Mouse (Mus musculus): ENCODE data around the gene Gps1. TPM values are rescaled to one million over a fixed set of nuclear protein-coding genes. Genes with fewer than 3 reads are reported as not detected.

The Gps1 gene
- polyA plus RNA-seq (2021; fragmentation: Nextera tagmentation): 203 and 262 TPM in 2 replicates
- long read RNA-seq, experiment 1, transcript Gps1-208 (14 exons, 1,843 nt): minor isoform, 80 of 1,691 reads
- long read RNA-seq, experiment 1, transcript Gps1-202 (14 exons, 1,827 nt): major isoform, 1,116 of 1,691 reads
- long read RNA-seq, experiment 1, transcript Gps1-207 (14 exons, 2,000 nt): minor isoform, 185 of 1,691 reads
- long read RNA-seq, experiment 1, transcript Gps1-201 (13 exons, 1,925 nt): minor isoform, 135 of 1,691 reads
- long read RNA-seq, experiment 1, partial matches to known transcripts: 94 of 1,691 reads
- long read RNA-seq, experiment 1, other reads (novel, unspliced or antisense): 81 of 1,691 reads
- long read RNA-seq, experiment 2, transcript Gps1-202 (14 exons, 1,827 nt): major isoform, 233 of 364 reads
- long read RNA-seq, experiment 2, transcript Gps1-207 (14 exons, 2,000 nt): minor isoform, 33 of 364 reads
- long read RNA-seq, experiment 2, transcript Gps1-201 (13 exons, 1,925 nt): minor isoform, 18 of 364 reads
- long read RNA-seq, experiment 2, transcript Gps1-208 (14 exons, 1,843 nt): minor isoform, 14 of 364 reads
- long read RNA-seq, experiment 2, partial matches to known transcripts: 54 of 364 reads
- long read RNA-seq, experiment 2, other reads (novel, unspliced or antisense): 12 of 364 reads

DNA sequence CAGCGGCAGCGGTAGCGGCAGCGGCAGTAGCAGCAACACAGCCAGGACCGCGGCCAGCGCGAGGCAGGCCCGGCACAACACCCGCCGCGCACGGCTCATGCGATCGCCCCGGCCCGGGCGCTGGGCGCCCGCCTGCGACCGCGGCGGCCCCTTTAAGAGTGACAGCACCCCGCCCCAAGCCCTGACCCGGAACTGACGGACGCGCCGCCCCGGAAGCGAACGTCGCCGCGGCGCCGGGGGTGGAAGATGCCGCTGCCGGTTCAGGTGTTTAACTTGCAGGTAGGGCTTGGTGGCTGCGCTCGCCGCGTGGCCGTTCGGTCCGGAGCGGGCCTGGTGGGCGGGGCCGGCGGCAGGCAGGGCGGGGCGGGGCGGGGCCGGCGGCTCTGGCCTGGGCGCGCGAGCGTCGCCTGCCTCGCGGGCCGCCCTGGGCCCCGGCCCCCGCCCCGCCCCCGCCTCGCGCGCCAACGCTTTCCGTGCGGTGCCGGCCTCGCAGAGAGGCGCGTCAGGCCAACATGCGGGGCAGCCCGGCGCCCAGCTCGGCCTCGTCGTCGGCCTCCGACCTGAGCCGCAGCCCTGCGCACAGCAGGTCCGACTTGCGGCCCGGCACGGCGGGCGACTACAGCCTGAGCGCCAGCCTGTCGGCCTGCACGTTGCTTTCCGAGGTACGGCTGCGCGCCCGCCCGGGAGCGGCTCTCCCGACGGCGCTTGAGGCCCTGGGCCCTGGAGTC lies at the start of gene Gps1, which contains the start of gene Rfng:
Gene Gps1, plus strand, starts transcription at position 209 of the 728 bp plus-strand sequence.
Gene Rfng, minus strand, starts transcription at position 144 of the 728 bp plus-strand sequence.

DNA sequence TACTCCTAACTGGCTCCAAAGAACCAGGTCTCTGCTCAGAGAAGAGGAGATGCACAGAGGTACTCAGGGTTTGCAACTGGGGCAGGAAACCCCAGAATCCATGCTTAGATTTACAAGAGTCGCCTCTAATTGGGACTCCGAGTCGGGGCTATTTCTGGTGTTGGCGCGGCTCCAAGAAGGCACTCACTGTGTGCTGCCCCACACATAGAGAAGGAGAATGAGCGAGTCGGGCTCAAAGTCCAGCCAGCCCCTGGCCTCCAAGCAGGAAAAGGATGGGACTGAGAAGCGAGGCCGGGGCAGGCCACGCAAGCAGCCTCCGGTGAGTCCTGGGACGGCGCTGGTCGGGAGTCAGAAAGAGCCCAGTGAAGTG lies 21.4 kb upstream of the Gps1 start, which contains the start of gene Hmga1b:
Gene Hmga1b, plus strand, starts transcription at position 123 of the 370 bp plus-strand sequence.

DNA sequence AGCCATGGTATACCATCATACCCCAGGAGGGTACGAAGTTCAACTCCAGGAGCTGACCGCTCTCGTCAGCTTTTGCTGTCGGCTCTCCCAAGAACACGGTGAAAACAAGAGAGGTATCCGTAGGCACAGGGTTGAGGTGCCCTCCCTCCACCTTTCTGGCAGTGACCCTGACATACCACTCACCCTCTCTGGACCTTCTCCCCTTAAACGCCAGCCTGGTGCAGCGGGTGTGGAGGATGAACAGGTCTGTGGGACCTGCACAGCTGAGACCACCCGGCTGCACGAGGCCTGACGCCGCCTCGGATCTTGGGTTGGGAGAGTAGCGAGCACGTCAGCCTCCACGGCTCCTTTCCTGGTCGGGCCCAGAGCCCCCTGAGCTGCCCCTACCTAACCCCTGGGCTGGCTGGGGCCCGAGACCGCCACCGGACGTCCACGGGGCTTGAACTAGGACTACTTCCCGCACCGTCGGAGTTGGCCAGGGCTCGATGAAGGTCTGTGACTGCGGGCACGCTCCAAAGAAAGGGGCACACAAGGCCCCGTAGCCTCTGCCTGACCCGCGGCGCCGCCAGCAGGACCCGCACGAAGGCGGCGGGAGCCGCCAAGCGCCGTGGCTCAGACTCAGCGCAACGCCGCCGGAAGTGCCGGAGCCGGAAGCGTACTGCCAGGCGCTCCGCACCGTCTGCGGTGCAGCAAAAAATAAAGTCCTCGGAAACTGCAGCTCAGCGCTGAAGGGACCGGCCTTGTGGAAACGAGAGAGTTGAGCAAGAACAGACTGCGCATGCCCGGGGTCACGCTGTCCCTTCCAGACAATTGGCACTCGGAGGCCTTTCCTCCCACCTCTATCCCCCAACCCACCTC lies 11.9 kb downstream of the Gps1 start, which contains the start of gene Dus1l:
Gene Dus1l, minus strand, starts transcription at position 648 of the 858 bp plus-strand sequence.

DNA sequence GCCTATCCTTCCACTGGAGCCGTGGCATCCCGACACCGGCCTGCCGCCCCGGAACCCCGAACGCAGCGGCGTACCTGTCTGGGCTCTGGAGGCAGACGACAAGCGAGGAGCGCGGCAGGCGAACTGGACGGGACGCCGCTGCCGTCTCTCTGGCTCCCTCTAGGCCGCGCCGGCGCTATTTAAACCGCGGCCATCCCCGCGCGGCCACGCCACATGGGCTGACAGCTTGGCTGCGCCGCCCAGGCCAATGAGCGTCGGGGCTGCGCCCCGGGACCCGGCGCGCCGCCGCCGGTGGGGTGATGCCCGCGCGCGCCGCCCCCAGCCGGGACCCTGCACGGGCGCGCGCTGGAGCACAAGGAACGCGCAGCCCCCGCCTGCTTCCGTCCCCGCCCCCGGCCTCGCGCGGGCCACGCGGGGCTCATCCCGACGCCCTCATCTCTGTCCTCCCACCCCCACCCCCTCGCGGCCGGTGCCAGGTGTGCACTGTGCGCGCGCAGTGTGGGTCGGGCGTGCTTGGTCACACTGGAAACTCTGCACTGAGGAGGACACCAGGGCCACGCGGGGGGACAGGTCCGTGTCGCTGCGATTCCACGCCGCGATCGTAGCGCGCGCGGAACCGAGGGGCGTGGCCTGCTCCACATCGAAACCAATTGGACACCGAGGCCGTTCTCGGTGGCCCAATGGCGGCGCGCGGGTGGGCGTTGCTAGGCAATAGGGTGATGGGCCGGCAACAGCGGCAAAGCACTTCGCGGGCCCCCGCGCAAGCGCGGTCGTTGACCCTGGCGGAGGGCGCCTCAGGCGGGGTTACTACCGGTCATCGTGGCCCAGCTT lies 40.1 kb downstream of the Gps1 start, which contains the start of gene Fasn:
Gene Fasn, minus strand, starts transcription at position 592 of the 831 bp plus-strand sequence.

Other genes with a start within 250 kb of the Gps1 start
- gene Mcrip1, start 234.5 kb upstream of the Gps1 start, polyA plus RNA-seq (2021; fragmentation: Nextera tagmentation): 231 and 232 TPM in 2 replicates
- gene Ppp1r27, start 233.1 kb upstream of the Gps1 start, polyA plus RNA-seq (2021; fragmentation: Nextera tagmentation): not detected in 2 replicates
- gene P4hb, start 211.0 kb upstream of the Gps1 start, polyA plus RNA-seq (2021; fragmentation: Nextera tagmentation): 99.2 and 113 TPM in 2 replicates
- 186 and 291 TPM in 2 replicates for gene Arhgdia, start 202.6 kb upstream of the Gps1 start, polyA plus RNA-seq (2021; fragmentation: Nextera tagmentation)
- 7.2 and 21.6 TPM in 2 replicates for gene Alyref, start 185.9 kb upstream of the Gps1 start, polyA plus RNA-seq (2021; fragmentation: Nextera tagmentation)
- 76.6 and 229 TPM in 2 replicates for gene Anapc11, start 185.9 kb upstream of the Gps1 start, polyA plus RNA-seq (2021; fragmentation: Nextera tagmentation)
- 0.61 and 0.85 TPM in 2 replicates for gene Npb, start 175.8 kb upstream of the Gps1 start, polyA plus RNA-seq (2021; fragmentation: Nextera tagmentation)
- 109 and 110 TPM in 2 replicates for gene Pcyt2, start 166.3 kb upstream of the Gps1 start, polyA plus RNA-seq (2021; fragmentation: Nextera tagmentation)
- gene Sirt7, start 159.0 kb upstream of the Gps1 start, polyA plus RNA-seq (2021; fragmentation: Nextera tagmentation): 21.5 and 24.4 TPM in 2 replicates
- 14.1 and 24.2 TPM in 2 replicates for gene Mafg, start 150.7 kb upstream of the Gps1 start, polyA plus RNA-seq (2021; fragmentation: Nextera tagmentation)
- 4.4 and 5.1 TPM in 2 replicates for gene Pycr1, start 140.5 kb upstream of the Gps1 start, polyA plus RNA-seq (2021; fragmentation: Nextera tagmentation)
- gene Myadml2, start 136.1 kb upstream of the Gps1 start, polyA plus RNA-seq (2021; fragmentation: Nextera tagmentation): 7.4 and 9.6 TPM in 2 replicates
- 0.55 and 3.6 TPM in 2 replicates for gene Notum, start 123.1 kb upstream of the Gps1 start, polyA plus RNA-seq (2021; fragmentation: Nextera tagmentation)
- gene Aspscr1, start 111.3 kb upstream of the Gps1 start, polyA plus RNA-seq (2021; fragmentation: Nextera tagmentation): 48.4 and 50.7 TPM in 2 replicates
- gene Cenpx, start 70.5 kb upstream of the Gps1 start, polyA plus RNA-seq (2021; fragmentation: Nextera tagmentation): 82.4 and 87.0 TPM in 2 replicates
- 6.3 and 8.2 TPM in 2 replicates for gene Lrrc45, start 70.3 kb upstream of the Gps1 start, polyA plus RNA-seq (2021; fragmentation: Nextera tagmentation)
- 38.2 and 40.8 TPM in 2 replicates for gene Rac3, start 62.8 kb upstream of the Gps1 start, polyA plus RNA-seq (2021; fragmentation: Nextera tagmentation)
- 20.5 and 25.7 TPM in 2 replicates for gene Dcxr, start 57.0 kb upstream of the Gps1 start, polyA plus RNA-seq (2021; fragmentation: Nextera tagmentation)
- 2.0 and 2.1 TPM in 2 replicates for gene Cbr2, start 52.2 kb upstream of the Gps1 start, polyA plus RNA-seq (2021; fragmentation: Nextera tagmentation)
- gene Hmga1b, start 21.5 kb upstream of the Gps1 start, polyA plus RNA-seq (2021; fragmentation: Nextera tagmentation): 0.18 and 1.9 TPM in 2 replicates
- gene Rfng, start 65 bp upstream of the Gps1 start, polyA plus RNA-seq (2021; fragmentation: Nextera tagmentation): 29.8 and 56.0 TPM in 2 replicates
- gene Dus1l, start 12.1 kb downstream of the Gps1 start, polyA plus RNA-seq (2021; fragmentation: Nextera tagmentation): 32.0 and 44.3 TPM in 2 replicates
- gene Fasn, start 40.3 kb downstream of the Gps1 start, polyA plus RNA-seq (2021; fragmentation: Nextera tagmentation): 25.3 and 31.9 TPM in 2 replicates
- 1.3 and 1.4 TPM in 2 replicates for gene Ccdc57, start 148.6 kb downstream of the Gps1 start, polyA plus RNA-seq (2021; fragmentation: Nextera tagmentation)
- 2.2 and 3.5 TPM in 2 replicates for gene Slc16a3, start 164.2 kb downstream of the Gps1 start, polyA plus RNA-seq (2021; fragmentation: Nextera tagmentation)
- gene Csnk1d, start 207.1 kb downstream of the Gps1 start, polyA plus RNA-seq (2021; fragmentation: Nextera tagmentation): 31.1 and 34.1 TPM in 2 replicates